12 mouse cellular contexts compared by ENCODE assay signal in the genomic region with DNA sequence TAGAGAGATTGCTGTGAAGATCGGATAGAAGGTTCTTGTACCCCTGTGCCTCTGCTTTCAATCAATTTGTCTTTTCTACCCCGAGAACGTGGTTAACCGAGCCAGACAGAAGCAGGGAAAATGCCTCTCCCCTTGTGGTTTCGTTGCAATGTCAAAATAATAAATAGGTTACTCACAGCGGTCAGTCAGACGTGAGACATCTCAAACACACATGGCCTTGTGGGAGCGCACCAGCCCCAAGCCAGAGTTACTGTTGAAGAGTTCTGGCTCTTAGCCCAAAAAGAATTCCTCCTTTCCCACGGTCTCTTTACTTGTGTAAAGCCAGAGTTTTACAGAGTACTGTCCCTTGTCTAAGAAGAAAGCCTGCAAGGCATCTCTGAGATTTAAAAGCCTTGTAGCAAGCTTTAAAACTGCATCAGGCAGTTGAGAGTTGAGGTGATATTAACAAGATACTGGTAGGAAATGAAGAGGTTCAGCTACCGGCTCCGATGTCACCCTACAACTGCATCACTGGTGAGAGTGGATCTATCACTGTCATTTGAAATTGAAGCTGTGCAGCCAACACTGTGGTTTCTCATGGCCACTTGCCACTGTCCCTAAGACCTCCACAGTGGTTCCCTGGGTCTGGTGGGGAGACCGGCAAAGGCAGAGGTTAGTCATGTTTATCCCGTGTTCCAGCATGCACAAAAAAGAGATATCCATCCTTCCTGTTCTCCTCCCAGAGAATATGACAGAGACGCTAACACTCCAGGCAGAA.
DNase-seq lines count a peak whose midpoint lies in the region; ATAC-seq and TF ChIP-seq lines count a peak whose summit lies in the region.
"Had no signal": no experiment of that assay in that cellular context is flagged by ENCODE, and none has a peak within 500 bp of the region (broad histone marks: within the 10 kb centered on the region; RNA-seq: fewer than 3 reads in every experiment).

No protein-coding gene starts in this region.

- no peak for TF ChIP-seq POLR2A in limb, embryonic 14.5 days (IDR thresholded peaks at IDR 0.05; ENCODE audit: borderline replicate concordance, extremely low read depth, insufficient read depth, insufficient read length)

- no peaks in the 10 kb centered on the region for H3K9me3 ChIP-seq in limb, embryonic 14.5 days (ENCODE audit: control insufficient read depth, low read length)
- no peaks in the 10 kb centered on the region for H3K9me3 ChIP-seq in limb, embryonic 10.5 days (replicated peaks)

- H3K27ac ChIP-seq in limb, embryonic 14.5 days (replicated peaks; ENCODE audit: low read depth, low read length): no peak overlapping the region
- H3K27ac ChIP-seq in limb, embryonic 10.5 days: no peak overlapping the region
- H3K27ac ChIP-seq: heart, adult 2 months had no signal

- H3K4me1 ChIP-seq in limb, embryonic 14.5 days (ENCODE audit: control insufficient read depth, insufficient read depth, low read length): peaks cover 5% of the 10 kb centered on the region; the same call in 1 of the 2 replicates
- H3K4me1 ChIP-seq in limb, embryonic 10.5 days: no peaks in the 10 kb centered on the region
- H3K4me1 ChIP-seq: megakaryocyte, embryonic 14.5 days had no signal

- H3K9ac ChIP-seq in limb, embryonic 14.5 days (ENCODE audit: low read depth, low read length, severe bottlenecking): no peak overlapping the region
- H3K9ac ChIP-seq: forebrain, postnatal 0 days had no signal

- H3K4me2 ChIP-seq in limb, embryonic 14.5 days (replicated peaks; ENCODE audit: low read depth, low read length, severe bottlenecking): no peak overlapping the region

- no peak for ATAC-seq in limb, embryonic 14.5 days (ENCODE audit: low FRiP score, low read depth)
- ATAC-seq: forebrain, postnatal 0 days had no signal

- WGBS in limb, embryonic 14.5 days: 56% methylated on average over 14 of the region's 14 CpGs
- 75% methylated on average over 14 of the region's 14 CpGs for WGBS in limb, embryonic 10.5 days

- H3K36me3 ChIP-seq in limb, embryonic 14.5 days (ENCODE audit: control insufficient read depth, insufficient read depth, low read length): no peaks in the 10 kb centered on the region
- no peaks in the 10 kb centered on the region for H3K36me3 ChIP-seq in limb, embryonic 10.5 days

- H3K4me3 ChIP-seq in limb, embryonic 14.5 days (replicated peaks; ENCODE audit: low read length): no peak overlapping the region
- no peak overlapping the region for H3K4me3 ChIP-seq in limb, embryonic 10.5 days
- H3K4me3 ChIP-seq: heart, adult 2 months; megakaryocyte, embryonic 14.5 days had no signal

- H3K27me3 ChIP-seq in limb, embryonic 14.5 days (ENCODE audit: control insufficient read depth, insufficient read depth, low read length): no peaks in the 10 kb centered on the region
- no peaks in the 10 kb centered on the region for H3K27me3 ChIP-seq in limb, embryonic 10.5 days (ENCODE audit: low read depth, poor library complexity, severe bottlenecking)
- H3K27me3 ChIP-seq: megakaryocyte, embryonic 14.5 days had no signal

- peak; percentile 65 for DNase-seq in adrenal gland, adult 2 months
- no peak for DNase-seq in adrenal gland, adult 18-20 months (ENCODE audit: low spot score in 2 of 2)
- DNase-seq in limb, embryonic 14.5 days (ENCODE audit: low spot score): peak; percentile 57
- DNase-seq in limb, embryonic 10.5 days (ENCODE audit: low spot score): no peak
- DNase-seq in adrenal gland, postnatal 10 days: peak; percentile 38
- peak; percentile 5 for DNase-seq in lung, postnatal 36 days
- no peak for DNase-seq in urinary bladder, postnatal 4 days (ENCODE audit: low spot score in 2 of 2)
- no peak for DNase-seq in cerebellum, adult 18-20 months
- DNase-seq: forebrain, postnatal 0 days; left cerebral cortex, postnatal 4 days had no signal

Comparison
In these comparisons a context has a peak if more than half of its experiments do, and no peak if none do; other contexts are left out.
1. DNase-seq: peak in adrenal gland, adult 2 months (single experiment), limb, embryonic 14.5 days (single experiment), adrenal gland, postnatal 10 days (single experiment) and lung, postnatal 36 days (single experiment); none in adrenal gland, adult 18-20 months (0 of 2), limb, embryonic 10.5 days (single experiment), urinary bladder, postnatal 4 days (0 of 2) and cerebellum, adult 18-20 months (0 of 2).